Mouse (Mus musculus) retina, postnatal 1 day (tissue): ENCODE results near the gene Hist1h2bk.

Experiments used
- DNase-seq: peaks from one replicate; pipeline ENCODE4 v3.0.0-alpha.2; 2012

Hist1h2bk gene

GRCm38 (mm10) chr13:22015479-22016450 is 19.9 kb upstream of the Hist1h2bk start:
- DNase-seq, result peak; percentile 86

GRCm38 (mm10) chr13:22019934-22020835 is 15.5 kb upstream of the Hist1h2bk start:
- no peak for DNase-seq

- DNase-seq, result peak; percentile 80
These were observed 14.8 kb upstream of the Hist1h2bk start for GRCm38 (mm10) chr13:22020901-22021339.

- DNase-seq, result peak; percentile 48
These were observed 14.1 kb upstream of the Hist1h2bk start for GRCm38 (mm10) chr13:22021581-22021980.

- DNase-seq, result peak; percentile 94
These were observed 13.4 kb upstream of the Hist1h2bk start for GRCm38 (mm10) chr13:22022241-22022640.

- peak; percentile 90 for DNase-seq
These were observed 9.3 kb upstream of the Hist1h2bk start for GRCm38 (mm10) chr13:22026058-22027031.

- DNase-seq, result peak; percentile 94
These were observed 6.8 kb upstream of the Hist1h2bk start for GRCm38 (mm10) chr13:22028673-22029460.

GRCm38 (mm10) chr13:22029928-22030327 is 5.7 kb upstream of the Hist1h2bk start:
- DNase-seq, result peak; percentile 57

GRCm38 (mm10) chr13:22030493-22030892 is 5.2 kb upstream of the Hist1h2bk start:
- DNase-seq, result peak; percentile 51

- no peak for DNase-seq
These were observed 1.8 kb upstream of the Hist1h2bk start for GRCm38 (mm10) chr13:22033741-22034442.

- DNase-seq, result peak; percentile 67
These were observed 1.0 kb upstream of the Hist1h2bk start for GRCm38 (mm10) chr13:22034443-22035266.

- peak; percentile 58 for DNase-seq
These were observed 683 bp downstream of the Hist1h2bk start for GRCm38 (mm10) chr13:22036149-22036956.

GRCm38 (mm10) chr13:22036986-22037385 is 1.3 kb downstream of the Hist1h2bk start:
- DNase-seq, result no peak

- no peak for DNase-seq
These were observed 1.7 kb downstream of the Hist1h2bk start for GRCm38 (mm10) chr13:22037415-22037814.

GRCm38 (mm10) chr13:22039364-22039763 is 3.7 kb downstream of the Hist1h2bk start:
- no peak for DNase-seq

- DNase-seq, result no peak
These were observed 4.3 kb downstream of the Hist1h2bk start for GRCm38 (mm10) chr13:22039951-22040463.

GRCm38 (mm10) chr13:22040464-22041141 is 4.9 kb downstream of the Hist1h2bk start:
- peak; percentile 69 for DNase-seq

GRCm38 (mm10) chr13:22041142-22041536 is 5.5 kb downstream of the Hist1h2bk start, which contains the start of gene Hist1h4i:
Hist1h4i (minus strand) TSS chr13:22041362.
- peak; percentile 96 for DNase-seq
